Comparison of ENCODE assay signal across 8 mouse cellular contexts in the genomic region with DNA sequence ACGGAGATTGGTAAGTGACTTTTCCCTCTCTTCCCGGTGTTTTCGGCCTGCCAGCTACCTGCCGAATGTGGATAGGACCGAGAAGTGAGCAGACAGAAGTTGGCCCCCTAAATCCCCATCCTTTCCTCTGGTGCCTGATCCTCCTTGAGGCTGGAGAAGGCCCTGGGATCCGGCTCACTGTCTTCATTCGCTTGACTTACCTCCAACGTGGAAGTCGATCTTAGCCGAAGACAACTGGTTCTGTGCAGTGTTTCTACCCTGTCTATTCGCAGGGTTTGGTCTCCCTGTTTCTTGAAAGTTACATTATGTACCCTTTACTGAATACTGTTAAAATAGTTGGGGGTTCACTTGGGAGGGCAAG. TPM values are rescaled to one million over a fixed set of nuclear protein-coding genes. Genes with fewer than 3 reads are reported as not detected.
A peak's percentile ranks its signal among the peaks of the same experiment; 100 is the strongest.
DNase-seq lines count a peak whose midpoint lies in the region; ATAC-seq and TF ChIP-seq lines count a peak whose summit lies in the region.

No protein-coding gene starts in this region.

- no peaks in the 10 kb centered on the region for H3K36me3 ChIP-seq in kidney, embryonic 16.5 days (ENCODE audit: insufficient read depth, low read length)
- peaks cover 5% of the 10 kb centered on the region; the same call in 1 of the 2 replicates for H3K36me3 ChIP-seq in embryonic facial prominence, embryonic 10.5 days (replicated peaks)
- no peaks in the 10 kb centered on the region for H3K36me3 ChIP-seq in intestine, embryonic 14.5 days (ENCODE audit: control insufficient read depth, insufficient read depth, low read length)
- H3K36me3 ChIP-seq in midbrain, postnatal 0 days (ENCODE audit: insufficient read depth, low read length), result no peaks in the 10 kb centered on the region

- WGBS in kidney, embryonic 16.5 days, result under 1% methylated on average over 11 of the region's 11 CpGs
- under 1% methylated on average over 11 of the region's 11 CpGs for WGBS in embryonic facial prominence, embryonic 10.5 days
- 1% methylated on average over 11 of the region's 11 CpGs for WGBS in intestine, embryonic 14.5 days
- 0% methylated on average over 11 of the region's 11 CpGs for WGBS in midbrain, postnatal 0 days

- H3K4me1 ChIP-seq in kidney, embryonic 16.5 days (ENCODE audit: insufficient read depth, low read length), result peaks cover 6% of the 10 kb centered on the region
- peaks cover 14% of the 10 kb centered on the region for H3K4me1 ChIP-seq in embryonic facial prominence, embryonic 10.5 days
- peaks cover 5% of the 10 kb centered on the region for H3K4me1 ChIP-seq in intestine, embryonic 14.5 days (replicated peaks; ENCODE audit: control insufficient read depth, insufficient read depth, low read length)
- H3K4me1 ChIP-seq in midbrain, postnatal 0 days (ENCODE audit: insufficient read depth, low read length), result 0 out of 2 replicates have a peak, but pooled peaks cover 4% of the 10 kb centered on the region

- H3K27ac ChIP-seq in kidney, embryonic 16.5 days (ENCODE audit: low read length), result peak overlapping the region; percentile 71
- peak overlapping the region; percentile 94 for H3K27ac ChIP-seq in embryonic facial prominence, embryonic 10.5 days (replicated peaks)
- H3K27ac ChIP-seq in intestine, embryonic 14.5 days (ENCODE audit: low read depth), result peak overlapping the region; percentile 94; the same call in 1 of the 2 replicates
- H3K27ac ChIP-seq in midbrain, postnatal 0 days (ENCODE audit: low read depth, low read length), result peak overlapping the region; percentile 92

- no peaks in the 10 kb centered on the region for H3K27me3 ChIP-seq in kidney, embryonic 16.5 days (ENCODE audit: insufficient read depth, low read length)
- no peaks in the 10 kb centered on the region for H3K27me3 ChIP-seq in embryonic facial prominence, embryonic 10.5 days (replicated peaks; ENCODE audit: low read depth, poor library complexity, severe bottlenecking)
- H3K27me3 ChIP-seq in intestine, embryonic 14.5 days (replicated peaks; ENCODE audit: control insufficient read depth, insufficient read depth, low read length), result no peaks in the 10 kb centered on the region
- H3K27me3 ChIP-seq in midbrain, postnatal 0 days (ENCODE audit: insufficient read depth, low read length), result no peaks in the 10 kb centered on the region

- peak; percentile 73 for ATAC-seq in kidney, embryonic 16.5 days (ENCODE audit: low FRiP score, low TSS enrichment)
- ATAC-seq in intestine, embryonic 14.5 days (replicated peaks; ENCODE audit: low FRiP score, low TSS enrichment, low read depth), result peak; percentile 72
- ATAC-seq in midbrain, postnatal 0 days (ENCODE audit: low FRiP score), result peak; percentile 65

- DNase-seq in kidney, postnatal 14 days, result no peak
- no peak for DNase-seq in embryonic facial prominence, embryonic 10.5 days (ENCODE audit: low spot score)
- DNase-seq in intestine, embryonic 14.5 days (ENCODE audit: low spot score), result no peak
- no peak for DNase-seq in midbrain, postnatal 0 days (ENCODE audit: low spot score)
- DNase-seq in gastrocnemius, postnatal 25 days, result no peak
- no peak for DNase-seq in adrenal gland, adult 2 months
- no peak for DNase-seq in spleen, postnatal 14 days (ENCODE audit: low spot score in 2 of 2)

- no peaks in the 10 kb centered on the region for H3K9me3 ChIP-seq in kidney, embryonic 16.5 days (ENCODE audit: low read length)
- H3K9me3 ChIP-seq in embryonic facial prominence, embryonic 10.5 days, result no peaks in the 10 kb centered on the region
- H3K9me3 ChIP-seq in intestine, embryonic 14.5 days (ENCODE audit: control insufficient read depth, low read length), result no peaks in the 10 kb centered on the region
- no peaks in the 10 kb centered on the region for H3K9me3 ChIP-seq in midbrain, postnatal 0 days (ENCODE audit: low read length)

- TF ChIP-seq CTCF in midbrain, postnatal 0 days (IDR thresholded peaks at IDR 0.05), result no peak

- peak overlapping the region; percentile 70 for H3K4me2 ChIP-seq in kidney, embryonic 16.5 days (replicated peaks; ENCODE audit: low read depth, low read length)
- H3K4me2 ChIP-seq in intestine, embryonic 14.5 days (ENCODE audit: low read length), result peak overlapping the region; percentile 77
- peak overlapping the region; percentile 53 for H3K4me2 ChIP-seq in midbrain, postnatal 0 days (ENCODE audit: low read depth, low read length, poor library complexity, severe bottlenecking)

- peak overlapping the region; percentile 69 for H3K9ac ChIP-seq in kidney, embryonic 16.5 days (replicated peaks; ENCODE audit: low read length)
- H3K9ac ChIP-seq in intestine, embryonic 14.5 days (ENCODE audit: low read length), result peak overlapping the region; percentile 91
- H3K9ac ChIP-seq in midbrain, postnatal 0 days (replicated peaks; ENCODE audit: low read length, poor library complexity, severe bottlenecking), result peak overlapping the region; percentile 63

- peak overlapping the region; percentile 98 for H3K4me3 ChIP-seq in kidney, embryonic 16.5 days (ENCODE audit: low read length)
- peak overlapping the region; percentile 94 for H3K4me3 ChIP-seq in embryonic facial prominence, embryonic 10.5 days
- peak overlapping the region; percentile 95 for H3K4me3 ChIP-seq in intestine, embryonic 14.5 days (ENCODE audit: low read depth, low read length)
- H3K4me3 ChIP-seq in midbrain, postnatal 0 days (ENCODE audit: low read depth, low read length), result peak overlapping the region; percentile 98

RNA-seq across cellular contexts. Expression of a gene that starts 0.3 kb away (rescaled TPM):
- 9.0 and 9.4 TPM in 2 replicates for polyA plus RNA-seq in kidney, embryonic 16.5 days (2015; fragmentation: Nextera tagmentation; extraction: Ambion mirVana)
- 10.3 and 11.7 TPM in 2 replicates for polyA plus RNA-seq in embryonic facial prominence, embryonic 10.5 days (2016; fragmentation: Nextera tagmentation; extraction: Ambion mirVana)
- polyA plus RNA-seq in intestine, embryonic 14.5 days (2014; fragmentation: Nextera tagmentation; extraction: Ambion mirVana), result 7.6 and 10.1 TPM in 2 replicates
- 9.9 and 15.1 TPM in 2 replicates for total RNA-seq in midbrain, postnatal 0 days (2014; rRNA removed)
- 11.3 and 15.8 TPM in 2 replicates for polyA plus RNA-seq in midbrain, postnatal 0 days (2015; fragmentation: Nextera tagmentation; extraction: Ambion mirVana)
- total RNA-seq in gastrocnemius, postnatal 25 days (2021), result 1 to 10 TPM; 4.2 TPM
- 10 to 100 TPM in 1 of 2 experiments, 1 to 10 TPM in 1; 9.0 to 10.2 TPM for total RNA-seq in adrenal gland, adult 2 months (2021)
- polyA plus RNA-seq in adrenal gland, adult 2 months (2012; rRNA removed), result 0.20 and 0.29 TPM in 2 replicates

RNA-seq across cellular contexts. Expression of a gene that starts 0.3 kb away (rescaled TPM):
- 28.7 and 32.7 TPM in 2 replicates for polyA plus RNA-seq in kidney, embryonic 16.5 days (2015; fragmentation: Nextera tagmentation; extraction: Ambion mirVana)
- 50.7 and 56.3 TPM in 2 replicates for polyA plus RNA-seq in embryonic facial prominence, embryonic 10.5 days (2016; fragmentation: Nextera tagmentation; extraction: Ambion mirVana)
- 34.6 and 37.0 TPM in 2 replicates for polyA plus RNA-seq in intestine, embryonic 14.5 days (2014; fragmentation: Nextera tagmentation; extraction: Ambion mirVana)
- total RNA-seq in midbrain, postnatal 0 days (2014; rRNA removed), result 25.2 and 34.3 TPM in 2 replicates
- 25.1 and 31.1 TPM in 2 replicates for polyA plus RNA-seq in midbrain, postnatal 0 days (2015; fragmentation: Nextera tagmentation; extraction: Ambion mirVana)
- 1 to 10 TPM; 5.7 TPM for total RNA-seq in gastrocnemius, postnatal 25 days (2021)
- 1 to 10 TPM; 6.5 to 9.9 TPM for total RNA-seq in adrenal gland, adult 2 months (2021)
- 2.6 and 3.6 TPM in 2 replicates for polyA plus RNA-seq in adrenal gland, adult 2 months (2012; rRNA removed)
